ENCODE assay signal across 12 mouse cellular contexts in the genomic region with DNA sequence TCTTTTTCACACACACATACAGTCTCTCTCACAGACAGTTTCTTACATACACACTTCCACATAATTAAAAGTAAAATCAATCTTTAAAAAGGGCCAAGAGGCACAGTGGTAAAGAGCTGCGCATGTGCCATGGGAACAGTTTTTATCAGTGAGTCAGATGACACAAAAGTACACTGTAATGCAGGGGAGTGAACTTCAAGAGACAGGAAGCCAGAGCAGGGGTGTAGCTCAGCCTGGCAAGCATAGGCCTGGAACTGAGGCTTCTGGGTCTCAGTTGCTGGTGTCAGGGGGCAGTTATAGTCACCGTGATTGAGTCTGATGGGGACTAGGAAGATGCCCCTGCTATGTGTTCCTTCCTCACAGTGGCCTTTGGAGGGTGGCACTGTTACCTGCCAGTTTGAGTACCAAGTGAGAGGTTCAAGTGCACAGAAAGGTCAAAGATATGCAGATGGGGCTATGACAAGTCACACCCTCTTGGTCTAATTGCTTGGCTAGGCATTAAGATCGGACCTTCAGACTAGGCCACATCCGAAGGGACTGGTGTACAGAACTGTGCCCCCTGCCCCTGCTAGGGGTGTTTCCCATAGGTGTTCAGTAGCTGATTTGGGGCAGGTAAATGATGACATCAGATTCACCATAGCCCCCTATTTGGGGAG. TPM values are rescaled to one million over a fixed set of nuclear protein-coding genes. Genes with fewer than 3 reads are reported as not detected.
A peak's percentile ranks its signal among the peaks of the same experiment; 100 is the strongest.
DNase-seq lines count a peak whose midpoint lies in the region; ATAC-seq and TF ChIP-seq lines count a peak whose summit lies in the region.
"Had no signal": no experiment of that assay in that cellular context is flagged by ENCODE, and none has a peak within 500 bp of the region (broad histone marks: within the 10 kb centered on the region; RNA-seq: fewer than 3 reads in every experiment).

No protein-coding gene starts in this region.

- DNase-seq in adrenal gland, adult 2 months: peak; percentile 57
- DNase-seq in adrenal gland, adult 18-20 months (ENCODE audit: low spot score in 2 of 2): no peak
- peak; percentile 55 for DNase-seq in liver, adult 2 months (ENCODE audit: extremely low read depth, low read depth, low spot score)
- DNase-seq in liver, embryonic 11.5 days (ENCODE audit: low spot score): no peak
- no peak for DNase-seq in embryo, embryonic 11 days
- DNase-seq: lung, adult 2 months; right cerebral cortex, postnatal 25 days had no signal

- H3K9me3 ChIP-seq in liver, embryonic 11.5 days (ENCODE audit: control insufficient read depth, low read length): no peaks in the 10 kb centered on the region
- H3K9me3 ChIP-seq in intestine, postnatal 0 days (ENCODE audit: control insufficient read depth): no peaks in the 10 kb centered on the region
- no peaks in the 10 kb centered on the region for H3K9me3 ChIP-seq in hindbrain, embryonic 16.5 days (ENCODE audit: control insufficient read depth, low read length)
- H3K9me3 ChIP-seq: hindbrain, embryonic 13.5 days had no signal

- no peak for TF ChIP-seq CTCF in liver, adult 2 months (IDR thresholded peaks at IDR 0.05; ENCODE audit: low read depth, low read length)
- no peak for TF ChIP-seq CTCF in intestine, postnatal 0 days (IDR thresholded peaks at IDR 0.05; ENCODE audit: low read depth)

- no peak for TF ChIP-seq POLR2A in liver, adult 2 months (IDR thresholded peaks at IDR 0.05; ENCODE audit: extremely low read depth, insufficient read depth, low read length)

- H3K4me1 ChIP-seq in liver, adult 2 months (ENCODE audit: control insufficient read depth, insufficient read depth, low read length): 0 out of 2 replicates have a peak, but pooled peaks cover 1% of the 10 kb centered on the region
- 0 out of 2 replicates have a peak, but pooled peaks cover 2% of the 10 kb centered on the region for H3K4me1 ChIP-seq in liver, embryonic 11.5 days (replicated peaks; ENCODE audit: control insufficient read depth, insufficient read depth, low read length)
- no peaks in the 10 kb centered on the region for H3K4me1 ChIP-seq in intestine, postnatal 0 days (replicated peaks; ENCODE audit: control insufficient read depth, insufficient read depth, low read length)
- peaks cover 2% of the 10 kb centered on the region; the same call in 1 of the 2 replicates for H3K4me1 ChIP-seq in hindbrain, embryonic 16.5 days (ENCODE audit: control insufficient read depth, insufficient read depth, low read depth, low read length)

- H3K4me2 ChIP-seq in liver, embryonic 11.5 days: no peak overlapping the region
- no peak overlapping the region for H3K4me2 ChIP-seq in intestine, postnatal 0 days (replicated peaks; ENCODE audit: low read depth)
- no peak overlapping the region for H3K4me2 ChIP-seq in hindbrain, embryonic 16.5 days (ENCODE audit: low read length)
- H3K4me2 ChIP-seq: hindbrain, embryonic 13.5 days had no signal

- H3K27ac ChIP-seq in liver, adult 2 months (replicated peaks; ENCODE audit: insufficient read depth, low read depth, low read length): no peak overlapping the region
- H3K27ac ChIP-seq in liver, embryonic 11.5 days (ENCODE audit: low read depth, low read length): no peak overlapping the region
- H3K27ac ChIP-seq in intestine, postnatal 0 days (ENCODE audit: low read depth, low read length): no peak overlapping the region; the same call in 1 of the 2 replicates
- H3K27ac ChIP-seq in hindbrain, embryonic 16.5 days (ENCODE audit: low read depth, low read length): no peak overlapping the region
- H3K27ac ChIP-seq: hindbrain, embryonic 13.5 days had no signal

- H3K27me3 ChIP-seq in liver, adult 2 months (ENCODE audit: control insufficient read depth, insufficient read depth, low read length): no peaks in the 10 kb centered on the region
- H3K27me3 ChIP-seq in liver, embryonic 11.5 days (replicated peaks; ENCODE audit: control insufficient read depth, insufficient read depth, low read length): no peaks in the 10 kb centered on the region
- no peaks in the 10 kb centered on the region for H3K27me3 ChIP-seq in intestine, postnatal 0 days (replicated peaks; ENCODE audit: control insufficient read depth, insufficient read depth, low read length)
- no peaks in the 10 kb centered on the region for H3K27me3 ChIP-seq in hindbrain, embryonic 16.5 days (replicated peaks; ENCODE audit: control insufficient read depth, insufficient read depth, low read length)

- ATAC-seq in liver, embryonic 11.5 days (replicated peaks; ENCODE audit: low FRiP score): no peak
- ATAC-seq in CD4-positive, CD25-positive, alpha-beta regulatory T cell, adult 4 months: peak; percentile 99
- ATAC-seq in intestine, postnatal 0 days: peak; percentile 73
- ATAC-seq in hindbrain, embryonic 16.5 days: no peak

- 61% methylated on average over 4 of the region's 4 CpGs for WGBS in liver, adult 2 months
- WGBS in liver, embryonic 11.5 days: 68% methylated on average over 4 of the region's 4 CpGs
- WGBS in intestine, postnatal 0 days: 43% methylated on average over 4 of the region's 4 CpGs
- 84% methylated on average over 4 of the region's 4 CpGs for WGBS in hindbrain, embryonic 16.5 days

- no peaks in the 10 kb centered on the region for H3K79me2 ChIP-seq in liver, adult 2 months (ENCODE audit: control insufficient read depth, insufficient read depth, low read length)

- no peaks in the 10 kb centered on the region for H3K36me3 ChIP-seq in liver, adult 2 months (ENCODE audit: control insufficient read depth, insufficient read depth, low read length)
- H3K36me3 ChIP-seq in liver, embryonic 11.5 days (ENCODE audit: control insufficient read depth, insufficient read depth, low read length): no peaks in the 10 kb centered on the region
- H3K36me3 ChIP-seq in intestine, postnatal 0 days (ENCODE audit: control insufficient read depth, insufficient read depth): no peaks in the 10 kb centered on the region
- H3K36me3 ChIP-seq in hindbrain, embryonic 16.5 days (ENCODE audit: control insufficient read depth, insufficient read depth, low read length): no peaks in the 10 kb centered on the region
- H3K36me3 ChIP-seq: hindbrain, embryonic 13.5 days had no signal

- no peak overlapping the region for H3K9ac ChIP-seq in liver, adult 2 months (ENCODE audit: low read depth, low read length)
- H3K9ac ChIP-seq in liver, embryonic 11.5 days (ENCODE audit: low read depth, low read length): no peak overlapping the region
- no peak overlapping the region for H3K9ac ChIP-seq in intestine, postnatal 0 days (ENCODE audit: low read depth, low read length)
- no peak overlapping the region for H3K9ac ChIP-seq in hindbrain, embryonic 16.5 days (ENCODE audit: low read depth, low read length)
- H3K9ac ChIP-seq: hindbrain, embryonic 13.5 days had no signal

- no peak overlapping the region for H3K4me3 ChIP-seq in liver, adult 2 months (ENCODE audit: insufficient read depth, low read depth, low read length)
- H3K4me3 ChIP-seq in liver, embryonic 11.5 days (ENCODE audit: low read depth, low read length): no peak overlapping the region
- no peak overlapping the region for H3K4me3 ChIP-seq in intestine, postnatal 0 days (ENCODE audit: low read depth, low read length)
- H3K4me3 ChIP-seq in hindbrain, embryonic 16.5 days (ENCODE audit: low read length): no peak overlapping the region
- H3K4me3 ChIP-seq: hindbrain, embryonic 13.5 days; myocyte had no signal

RNA-seq across cellular contexts. Expression of a gene that starts 21.0 kb away (rescaled TPM):
- 100 to 1,000 TPM; 314 to 605 TPM for total RNA-seq in adrenal gland, adult 2 months (2021)
- polyA plus RNA-seq in adrenal gland, adult 2 months (2012; rRNA removed): 408 and 447 TPM in 2 replicates
- 100 to 1,000 TPM; 404 to 543 TPM for total RNA-seq in adrenal gland, adult 18-20 months (2021)
- total RNA-seq in liver, adult 2 months (2014; rRNA removed): 81.9 and 156 TPM in 2 replicates
- 172 and 199 TPM in 2 replicates for polyA plus RNA-seq in liver, adult 2 months (2012; rRNA removed)
- 227 and 228 TPM in 2 replicates for polyA plus RNA-seq in liver, embryonic 11.5 days (2014; fragmentation: Nextera tagmentation; extraction: Ambion mirVana)
- 100 to 1,000 TPM; 249 to 258 TPM for polyA plus RNA-seq in CD4-positive, CD25-positive, alpha-beta regulatory T cell, adult 4 months (2017; shearing (Covaris generic))
- 313 and 344 TPM in 2 replicates for polyA plus RNA-seq in intestine, postnatal 0 days (2015; fragmentation: Nextera tagmentation; extraction: Ambion mirVana)
- 291 and 379 TPM in 2 replicates for polyA plus RNA-seq in hindbrain, embryonic 16.5 days (2015; fragmentation: Nextera tagmentation; extraction: Ambion mirVana)

Comparison
In these comparisons a context has a peak if more than half of its experiments do, and no peak if none do; other contexts are left out.
1. DNase-seq: peak in adrenal gland, adult 2 months (single experiment) and liver, adult 2 months (single experiment); none in adrenal gland, adult 18-20 months (0 of 2), liver, embryonic 11.5 days (single experiment) and embryo, embryonic 11 days (single experiment).
2. ATAC-seq: peak in CD4-positive, CD25-positive, alpha-beta regulatory T cell, adult 4 months (single experiment) and intestine, postnatal 0 days (single experiment); none in liver, embryonic 11.5 days (single experiment) and hindbrain, embryonic 16.5 days (single experiment).